Mouse (Mus musculus) hindbrain, postnatal 0 days (tissue): ENCODE measurements around the gene Sde2. TPM values are rescaled to one million over a fixed set of nuclear protein-coding genes. Genes with fewer than 3 reads are reported as not detected.
A peak's percentile ranks its signal among the peaks of the same experiment; 100 is the strongest.

Source experiments
- ATAC-seq: fragments of 200-750 bp; cut with Nextera tagmentation; 2 replicates; pipeline ENCODE4 v1.8.0; 2017; ENCODE audit warnings: mild to moderate bottlenecking, moderate TSS enrichment, moderate library complexity
- DNase-seq: peaks from one replicate; pipeline ENCODE4 v3.0.0-alpha.2; 2015; ENCODE audit warnings: low spot score
- H3K27ac ChIP-seq: fragments of 300-500 bp; sonication (generic); 2 replicates; pipeline ENCODE4 v1.5.1; 2014; ENCODE audit warnings: mild to moderate bottlenecking
- H3K27me3 ChIP-seq: fragments of 300-500 bp; sonication (generic); 2 replicates; pipeline ENCODE4 v1.6.1; 2014; ENCODE audit warnings: low read length, mixed read lengths; ENCODE audit not compliant: insufficient read depth
- H3K36me3 ChIP-seq: fragments of 300-500 bp; sonication (generic); 2 replicates; pipeline ENCODE4 v1.6.1; 2014; ENCODE audit warnings: low read length, mixed read lengths; ENCODE audit not compliant: insufficient read depth
- H3K4me1 ChIP-seq: fragments of 300-500 bp; sonication (generic); 2 replicates; pipeline ENCODE4 v1.6.1; 2014; ENCODE audit warnings: antibody characterized with exemption, low read length, mixed read lengths; ENCODE audit not compliant: insufficient read depth
- H3K4me2 ChIP-seq: fragments of 300-500 bp; sonication (generic); 2 replicates; pipeline ENCODE4 v1.6.1; 2014; ENCODE audit warnings: low read depth, mild to moderate bottlenecking, low read length, moderate library complexity, mixed read lengths
- H3K4me3 ChIP-seq: fragments of 300-500 bp; sonication (generic); 2 replicates; pipeline ENCODE4 v1.5.1; 2014; ENCODE audit warnings: low read length
- H3K9ac ChIP-seq: fragments of 300-500 bp; sonication (generic); replicated peaks from 2 replicates; pipeline ENCODE4 v1.6.1; 2014; ENCODE audit warnings: mild to moderate bottlenecking, low read length, moderate library complexity, mixed read lengths
- H3K9me3 ChIP-seq: fragments of 300-500 bp; sonication (generic); 2 replicates; pipeline ENCODE4 v1.6.1; 2016; ENCODE audit warnings: low read length, mixed read lengths
- CTCF ChIP-seq: IDR thresholded peaks from 2 replicates; pipeline ENCODE4 v1.5.1; 2016; ENCODE audit warnings: antibody characterized with exemption, control low read depth, low read depth
- WGBS: fragments of 180-500 bp; shearing (Covaris S2); extraction: QIAGEN DNeasy Blood & Tissue Kit; methylation state at CpG from one replicate; pipeline ENCODE4 v1.1.7; 2014; 5-methylcytosine and 5-hydroxymethylcytosine counted together
- polyA plus RNA-seq: library from polyadenylated mRNA; unstranded; fragments of >200 nt; fragmentation: Nextera tagmentation; extraction: Ambion mirVana; gene quantifications from 2 replicates; pipeline ENCODE4 v1.2.1, GENCODE M21; 2015
- total RNA-seq: library from RNA; depleted of rRNA; stranded (reverse); fragments of >200 nt; gene quantifications from 2 replicates; pipeline ENCODE4 v1.2.3, GENCODE M21; 2014

Gene Sde2
- total and polyA plus RNA-seq, 2 experiments from 2014 or later: 11.1 to 21.4 TPM

DNA sequence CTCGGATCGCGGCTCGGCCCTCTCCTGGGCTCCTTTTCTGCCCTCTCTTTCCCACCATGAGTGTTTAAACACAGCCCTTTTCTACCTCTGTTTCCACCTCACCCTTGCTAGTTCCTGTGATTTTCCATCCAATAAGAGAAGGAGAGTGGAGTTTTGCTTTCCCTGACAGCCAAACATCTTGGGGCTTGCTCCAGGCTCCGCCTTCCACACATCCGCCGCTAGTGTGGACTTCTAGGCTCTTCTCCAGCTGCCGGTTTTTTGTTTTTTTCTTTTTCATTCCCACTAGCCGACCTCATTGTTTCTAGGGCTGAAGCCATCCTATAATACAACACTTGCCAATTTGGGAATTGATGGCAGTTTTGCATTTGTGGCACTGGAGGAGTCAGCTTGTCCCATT, 2.8 kb upstream of the Sde2 start:
- H3K9me3 ChIP-seq: no peaks in the 10 kb centered on the region
- H3K27me3 ChIP-seq: no peaks in the 10 kb centered on the region
- peak overlapping the region; percentile 99 for H3K27ac ChIP-seq
- peak; percentile 55 for ATAC-seq
- DNase-seq: peak; percentile 90
- H3K36me3 ChIP-seq: no peaks in the 10 kb centered on the region
- H3K4me1 ChIP-seq: peaks cover 26% of the 10 kb centered on the region
- H3K4me2 ChIP-seq: peak overlapping the region; percentile 62
- peak overlapping the region; percentile 50 for H3K9ac ChIP-seq
- 2% methylated on average over 9 of the region's 9 CpGs for WGBS
- H3K4me3 ChIP-seq: peak overlapping the region; percentile 21; the same call in 1 of the 2 replicates
- peak; percentile 2; the same call in 1 of the 2 replicates for TF ChIP-seq CTCF

DNA sequence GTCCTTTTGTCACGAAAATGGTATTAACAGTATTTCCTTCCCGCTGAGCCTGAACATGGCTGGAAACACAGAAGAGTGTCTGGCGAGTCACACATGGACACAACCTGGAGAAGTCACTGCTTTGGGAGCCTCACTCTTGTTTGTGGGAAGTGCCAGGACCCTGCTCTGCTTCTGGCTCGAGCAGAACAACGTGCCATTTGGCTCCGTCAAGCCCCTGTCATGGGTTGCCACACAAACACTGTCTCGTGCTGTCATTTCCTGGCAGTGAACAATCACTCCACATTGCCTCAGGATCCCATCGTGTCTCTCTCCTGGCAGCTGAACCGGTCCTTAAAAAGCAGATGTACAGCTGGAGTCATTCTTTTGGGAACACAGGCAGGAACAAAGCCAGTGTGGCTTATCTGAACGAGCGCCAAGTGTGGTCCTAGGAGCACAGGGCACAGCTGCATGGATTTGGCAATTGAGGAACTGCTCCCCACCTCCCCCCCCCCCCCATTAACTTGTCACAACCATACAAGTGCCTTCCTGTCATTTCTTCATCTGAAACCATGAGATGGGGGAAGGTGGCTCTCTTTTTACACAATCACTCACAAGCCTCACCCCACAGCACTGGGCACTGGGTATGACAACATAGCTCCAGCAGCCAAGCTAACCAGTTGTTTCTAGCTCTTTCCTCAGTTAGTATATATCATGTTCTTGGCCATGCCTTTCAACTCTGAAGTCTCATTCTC, 2.3 kb upstream of the Sde2 start:
- peak overlapping the region; percentile 50 for H3K9ac ChIP-seq
- DNase-seq (peak; percentile 83), ATAC-seq (peak; percentile 50)
- TF ChIP-seq CTCF: no peak
- peak overlapping the region; percentile 99 for H3K27ac ChIP-seq
- WGBS: 1% methylated on average over 11 of the region's 11 CpGs
- H3K4me1 ChIP-seq: peaks cover 26% of the 10 kb centered on the region
- H3K4me2 ChIP-seq: peak overlapping the region; percentile 62
- H3K4me3 ChIP-seq: 0 out of 2 replicates have a peak overlapping the region, but pooled peaks have one; percentile 21
- H3K9me3 ChIP-seq: no peaks in the 10 kb centered on the region
- H3K27me3 ChIP-seq: no peaks in the 10 kb centered on the region
- no peaks in the 10 kb centered on the region for H3K36me3 ChIP-seq

DNA sequence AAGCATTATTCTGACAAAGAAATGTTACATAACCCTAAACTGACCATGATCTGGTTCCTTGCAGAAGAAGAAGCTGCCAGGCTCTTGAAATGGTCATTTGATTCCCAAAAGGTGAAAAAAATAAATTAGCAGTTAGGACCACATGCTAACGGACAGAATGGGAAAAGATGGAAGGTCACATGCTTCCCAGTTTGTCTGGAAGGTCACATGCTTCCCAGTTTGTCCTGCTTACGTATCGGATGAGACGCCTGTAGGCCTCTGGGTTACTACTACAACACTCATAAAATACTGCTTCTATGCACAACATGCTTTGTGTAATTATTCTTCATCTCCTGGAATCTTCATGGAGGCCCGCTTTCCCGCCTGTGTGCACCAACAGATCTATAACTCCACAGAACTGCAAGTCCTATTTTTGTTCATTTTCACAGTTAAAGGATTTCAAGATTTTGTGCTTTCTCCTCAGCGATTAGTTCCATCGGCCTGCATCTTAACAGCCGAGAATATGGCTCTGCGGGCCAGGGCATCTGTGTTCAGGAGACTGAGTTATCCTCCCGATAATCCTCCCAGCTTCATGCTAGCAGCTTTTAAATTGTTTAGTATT, 1.1 kb upstream of the Sde2 start:
- peak overlapping the region; percentile 78 for H3K4me3 ChIP-seq
- peaks cover 26% of the 10 kb centered on the region for H3K4me1 ChIP-seq
- DNase-seq (peak; percentile 38), ATAC-seq (no peak)
- 25% methylated on average over 11 of the region's 11 CpGs for WGBS
- H3K4me2 ChIP-seq: peak overlapping the region; percentile 81
- TF ChIP-seq CTCF: no peak
- peak overlapping the region; percentile 99 for H3K27ac ChIP-seq
- H3K9ac ChIP-seq: peak overlapping the region; percentile 86
- no peaks in the 10 kb centered on the region for H3K27me3 ChIP-seq
- H3K9me3 ChIP-seq: no peaks in the 10 kb centered on the region
- H3K36me3 ChIP-seq: no peaks in the 10 kb centered on the region

DNA sequence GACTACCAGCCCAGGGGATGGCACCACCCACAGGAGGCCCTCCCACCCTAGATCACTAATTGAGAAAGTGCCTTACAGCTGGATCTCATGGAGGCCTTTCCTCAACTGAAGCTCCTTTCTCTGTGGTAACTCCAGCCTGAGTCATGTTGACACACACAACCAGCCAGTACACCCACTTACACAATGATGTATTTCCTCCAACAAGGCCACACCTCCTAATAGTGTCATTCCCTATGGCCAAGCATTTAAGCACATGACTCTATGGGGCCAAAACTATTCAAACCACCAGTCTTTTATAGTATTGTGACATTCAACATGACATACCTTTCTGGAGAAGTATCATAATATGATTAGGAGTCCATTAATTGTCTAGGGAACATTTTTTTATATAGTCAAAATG, 7.8 kb downstream of the Sde2 start:
- Histone ChIP-seq H3K4me1 (no peaks in the 10 kb centered on the region), H3K4me3 (no peak overlapping the region), H3K36me3 (peaks cover 47% of the 10 kb centered on the region), H3K27me3 (no peaks in the 10 kb centered on the region), H3K9ac (no peak overlapping the region), H3K9me3 (no peaks in the 10 kb centered on the region), H3K4me2 (no peak overlapping the region), H3K27ac (no peak overlapping the region)
- ATAC-seq (no peak), DNase-seq (no peak)
- TF ChIP-seq CTCF: no peak

DNA sequence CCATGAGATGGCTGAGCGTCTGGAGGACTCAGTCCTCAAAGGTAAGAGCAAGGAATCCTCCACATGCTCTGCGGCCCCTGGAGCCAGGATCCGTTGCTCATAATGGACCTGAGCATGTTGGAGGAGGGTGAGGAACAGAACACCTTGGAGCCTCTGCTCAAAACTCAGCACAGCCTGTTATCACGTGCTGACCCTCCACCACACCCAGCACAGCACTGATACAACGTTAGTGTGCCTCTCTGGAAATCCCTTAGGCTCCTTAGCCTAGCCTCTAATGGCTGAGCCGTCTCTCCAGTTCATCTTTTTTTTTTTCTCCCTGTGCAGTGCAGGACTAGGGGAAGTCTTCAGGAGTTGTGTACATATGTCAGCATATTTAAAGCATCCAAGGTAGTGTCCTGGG, 9.1 kb downstream of the Sde2 start:
- Histone ChIP-seq H3K9ac (no peak overlapping the region), H3K27me3 (no peaks in the 10 kb centered on the region), H3K36me3 (peaks cover 53% of the 10 kb centered on the region), H3K27ac (no peak overlapping the region), H3K4me3 (no peak overlapping the region), H3K4me1 (no peaks in the 10 kb centered on the region), H3K9me3 (no peaks in the 10 kb centered on the region), H3K4me2 (no peak overlapping the region)
- no peak for TF ChIP-seq CTCF
- ATAC-seq (no peak), DNase-seq (no peak)
- WGBS: 89% methylated on average over 6 of the region's 6 CpGs

DNA sequence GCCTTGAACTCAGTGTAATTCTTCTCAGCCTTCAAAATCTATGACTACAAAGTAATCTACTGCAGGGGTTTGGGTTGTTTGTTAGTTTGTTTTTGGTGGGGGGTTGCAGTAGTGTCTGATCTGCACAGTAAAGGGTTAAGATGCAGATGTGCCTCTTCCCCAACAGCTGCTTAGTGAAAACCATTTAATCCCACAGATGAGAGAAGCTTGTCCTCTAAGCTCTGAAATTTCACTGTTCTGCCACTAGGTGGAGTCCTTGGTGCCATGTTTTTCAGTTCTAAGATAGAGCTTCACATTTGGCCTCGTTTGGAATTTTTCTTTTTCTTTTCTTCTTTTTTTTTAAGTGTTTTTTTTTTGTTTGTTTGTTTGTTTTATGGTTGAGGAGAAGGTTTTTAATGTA, 12.7 kb downstream of the Sde2 start:
- Histone ChIP-seq H3K9me3 (no peaks in the 10 kb centered on the region), H3K4me3 (no peak overlapping the region), H3K9ac (no peak overlapping the region), H3K4me1 (no peaks in the 10 kb centered on the region), H3K27me3 (no peaks in the 10 kb centered on the region), H3K36me3 (peaks cover 57% of the 10 kb centered on the region), H3K4me2 (no peak overlapping the region), H3K27ac (no peak overlapping the region)
- ATAC-seq (peak; percentile 55; the same call in 1 of the 2 replicates), DNase-seq (peak; percentile 73)
- TF ChIP-seq CTCF: peak; percentile 81
- WGBS: 6% methylated on average over 1 of the region's 1 CpGs

DNA sequence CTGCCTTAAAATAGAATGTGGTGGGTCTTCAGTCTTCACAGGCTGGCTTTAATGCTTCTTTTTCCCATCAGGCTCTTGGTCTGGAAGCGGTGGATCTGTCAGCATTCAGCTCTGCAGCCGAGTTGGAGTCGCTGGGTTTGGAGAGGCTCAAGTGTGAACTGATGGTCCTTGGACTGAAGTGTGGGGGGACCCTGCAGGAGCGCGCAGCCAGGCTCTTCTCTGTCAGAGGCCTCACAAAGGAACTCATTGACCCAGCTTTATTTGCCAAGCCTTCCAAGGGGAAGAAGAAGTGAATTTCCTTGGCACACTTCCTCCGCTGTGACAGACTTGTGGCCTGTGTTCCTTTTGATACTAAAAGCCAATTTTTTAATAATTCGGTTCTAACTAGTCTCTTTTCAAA, 15.1 kb downstream of the Sde2 start:
- H3K9me3 ChIP-seq: no peaks in the 10 kb centered on the region
- TF ChIP-seq CTCF: no peak
- H3K4me1 ChIP-seq: no peaks in the 10 kb centered on the region
- H3K27ac ChIP-seq: peak overlapping the region; percentile 1; the same call in 1 of the 2 replicates
- H3K4me3 ChIP-seq: no peak overlapping the region
- ATAC-seq (no peak), DNase-seq (peak; percentile 51)
- no peaks in the 10 kb centered on the region for H3K27me3 ChIP-seq
- H3K9ac ChIP-seq: no peak overlapping the region
- no peak overlapping the region for H3K4me2 ChIP-seq
- peaks cover 41% of the 10 kb centered on the region for H3K36me3 ChIP-seq
- WGBS: 73% methylated on average over 7 of the region's 7 CpGs
